Mouse (Mus musculus): ENCODE results near the gene 1700020N01Rik.

Gene 1700020N01Rik

GRCm38 (mm10) chr10:21592896-21593380 lies at the start of gene 1700020N01Rik:
1700020N01Rik (plus strand) TSS chr10:21593145.
- DNase-seq, result no peak

GRCm38 (mm10) chr10:21543576-21544278 lies 49.2 kb upstream of the 1700020N01Rik start:
- DNase-seq, result no peak

- DNase-seq, result no peak
Measured at GRCm38 (mm10) chr10:21544721-21545120, 48.2 kb upstream of the 1700020N01Rik start.

- DNase-seq, result peak; percentile 46 to 74
Measured at GRCm38 (mm10) chr10:21545446-21545845, 47.5 kb upstream of the 1700020N01Rik start.

DNA sequence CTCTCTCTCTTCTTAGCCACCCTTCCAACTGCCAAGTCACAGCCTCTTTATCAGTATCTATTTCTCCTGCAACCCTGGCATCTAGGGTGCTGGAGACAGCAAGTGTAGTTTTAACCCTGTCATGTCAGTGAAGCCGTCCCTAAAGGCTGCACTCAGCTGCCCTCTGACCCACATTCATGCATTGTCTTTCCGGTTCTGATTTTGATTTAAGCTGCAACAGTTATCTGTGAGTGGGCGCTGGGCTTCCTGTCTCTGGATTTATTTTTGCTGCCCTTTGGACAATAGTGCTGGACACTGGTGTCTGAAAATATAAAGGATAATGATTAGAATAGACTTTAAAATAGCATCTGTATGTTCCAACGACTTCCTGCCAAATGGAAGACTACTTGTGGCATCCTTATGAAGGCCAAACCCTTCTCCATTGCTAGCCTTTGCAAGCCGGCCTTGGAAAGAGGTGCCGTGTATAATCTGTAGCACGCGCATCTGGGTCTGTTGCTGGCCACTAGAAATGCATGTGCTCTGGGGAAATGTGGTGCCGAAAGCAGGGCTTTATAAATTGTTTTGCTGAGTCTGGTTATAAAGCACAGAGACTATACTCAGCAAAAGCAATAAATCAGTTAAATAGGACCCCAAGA lies 44.0 kb upstream of the 1700020N01Rik start:
- no peak for DNase-seq

GRCm38 (mm10) chr10:21552967-21553682 lies 39.8 kb upstream of the 1700020N01Rik start:
- DNase-seq, result peak; percentile 73 to 91

DNA sequence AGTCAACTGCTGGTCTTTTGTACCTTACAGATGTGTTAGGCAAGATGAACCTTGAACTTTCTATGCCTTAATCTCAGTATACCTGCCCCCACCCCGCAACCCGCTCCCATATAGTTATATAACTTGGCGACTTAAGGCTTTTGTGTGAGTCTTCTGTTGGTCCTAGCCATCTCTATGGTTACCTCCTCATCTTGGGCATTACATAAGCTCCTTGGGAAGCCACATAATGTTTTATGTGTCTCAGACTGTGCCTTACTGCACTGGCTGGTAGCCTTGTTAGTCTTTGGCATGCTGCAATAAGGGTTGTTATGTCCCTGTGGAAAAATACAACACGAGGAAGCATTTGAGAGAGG lies 39.3 kb upstream of the 1700020N01Rik start:
- no peak for DNase-seq

- peak; percentile 40 to 45 for DNase-seq
Measured at GRCm38 (mm10) chr10:21554896-21555580, 37.9 kb upstream of the 1700020N01Rik start.

- peak; percentile 45 to 55 for DNase-seq
Measured at GRCm38 (mm10) chr10:21559769-21560168, 33.2 kb upstream of the 1700020N01Rik start.

GRCm38 (mm10) chr10:21561181-21561580 lies 31.8 kb upstream of the 1700020N01Rik start:
- DNase-seq, result no peak

DNA sequence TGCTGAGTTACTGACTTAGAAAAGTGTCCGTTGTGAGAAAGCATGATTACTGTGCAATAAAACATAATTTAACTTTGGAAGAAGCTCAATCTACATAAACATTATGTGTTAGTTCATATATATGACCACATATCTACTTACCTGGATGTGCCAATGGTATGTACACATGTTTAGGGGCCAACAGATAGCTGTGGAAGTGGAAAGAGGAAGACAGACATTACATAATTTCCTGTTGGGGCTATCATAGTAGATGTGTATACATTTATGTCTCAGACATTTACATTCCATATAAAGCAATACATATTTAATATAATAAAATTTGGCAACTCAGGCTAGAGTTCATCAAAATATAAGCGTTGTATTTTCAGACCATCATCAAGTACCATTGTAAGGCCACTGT lies 29.5 kb upstream of the 1700020N01Rik start:
- no peak for DNase-seq

- no peak for DNase-seq
Measured at GRCm38 (mm10) chr10:21564189-21564588, 28.8 kb upstream of the 1700020N01Rik start.

- DNase-seq, result no peak
Measured at GRCm38 (mm10) chr10:21566074-21566473, 26.9 kb upstream of the 1700020N01Rik start.

- peak; percentile 81 to 86 for DNase-seq
Measured at GRCm38 (mm10) chr10:21571615-21572014, 21.3 kb upstream of the 1700020N01Rik start.

DNA sequence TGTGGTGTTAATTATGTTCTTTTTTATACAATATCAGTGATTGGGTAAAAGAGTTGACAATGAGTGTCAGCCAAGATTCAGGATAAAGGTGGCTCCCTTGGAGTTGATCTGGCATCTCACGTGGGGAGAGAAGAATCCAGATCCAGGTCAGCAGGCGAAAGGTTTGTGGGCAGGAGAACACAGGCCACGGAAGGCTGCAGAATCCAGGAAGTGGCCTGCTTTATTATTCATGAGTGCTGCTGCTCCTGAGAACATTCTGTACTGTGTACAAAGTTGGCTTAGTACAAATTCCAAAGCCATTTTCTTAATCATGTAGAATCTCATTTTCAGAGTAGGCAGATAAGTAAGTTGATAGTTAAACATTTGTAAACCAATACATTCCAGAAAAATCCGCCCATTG lies 19.2 kb upstream of the 1700020N01Rik start:
- DNase-seq, result peak; percentile 79 to 91

- no peak for DNase-seq
Measured at GRCm38 (mm10) chr10:21575806-21576378, 17.1 kb upstream of the 1700020N01Rik start.

- DNase-seq, result no peak
Measured at GRCm38 (mm10) chr10:21577798-21578197, 15.1 kb upstream of the 1700020N01Rik start.

DNA sequence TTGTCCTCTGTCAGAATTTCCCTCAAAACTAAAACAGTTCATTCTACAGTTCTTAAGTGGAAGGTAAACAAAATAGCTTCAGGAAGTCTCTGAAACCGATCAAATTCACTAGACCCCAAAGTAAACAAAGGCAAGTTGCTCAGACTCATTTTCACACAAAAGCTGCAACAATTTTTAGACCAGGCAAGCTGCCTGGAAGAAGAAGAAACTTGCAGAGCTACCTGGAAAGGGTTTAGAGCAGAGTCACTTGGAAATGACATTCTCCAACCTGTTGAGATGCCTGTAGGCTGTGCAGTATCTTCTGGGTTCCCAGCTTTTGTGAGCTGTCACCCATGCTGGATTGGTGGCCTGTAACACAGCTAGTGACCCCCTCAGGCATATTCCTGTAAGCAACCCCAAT lies 11.4 kb upstream of the 1700020N01Rik start:
- no peak for DNase-seq

DNA sequence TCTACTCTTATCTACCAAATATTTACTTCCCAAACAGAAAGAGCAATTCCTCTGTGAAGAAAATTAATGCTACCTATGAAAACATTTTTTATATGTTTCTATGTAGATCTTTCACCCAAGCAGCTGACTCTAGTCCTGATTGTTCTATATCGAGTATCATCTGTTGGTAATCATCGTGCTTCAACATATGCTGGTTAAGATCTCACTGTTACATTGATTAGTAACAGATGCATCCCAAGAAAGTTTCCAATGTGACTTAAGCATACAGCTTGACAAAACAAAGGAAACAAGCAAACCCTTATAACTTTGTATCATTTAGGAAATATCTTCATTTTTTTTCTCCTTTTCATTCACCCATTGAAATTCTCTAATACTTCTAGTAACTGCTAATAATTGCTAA lies 5.9 kb upstream of the 1700020N01Rik start:
- DNase-seq, result no peak

DNA sequence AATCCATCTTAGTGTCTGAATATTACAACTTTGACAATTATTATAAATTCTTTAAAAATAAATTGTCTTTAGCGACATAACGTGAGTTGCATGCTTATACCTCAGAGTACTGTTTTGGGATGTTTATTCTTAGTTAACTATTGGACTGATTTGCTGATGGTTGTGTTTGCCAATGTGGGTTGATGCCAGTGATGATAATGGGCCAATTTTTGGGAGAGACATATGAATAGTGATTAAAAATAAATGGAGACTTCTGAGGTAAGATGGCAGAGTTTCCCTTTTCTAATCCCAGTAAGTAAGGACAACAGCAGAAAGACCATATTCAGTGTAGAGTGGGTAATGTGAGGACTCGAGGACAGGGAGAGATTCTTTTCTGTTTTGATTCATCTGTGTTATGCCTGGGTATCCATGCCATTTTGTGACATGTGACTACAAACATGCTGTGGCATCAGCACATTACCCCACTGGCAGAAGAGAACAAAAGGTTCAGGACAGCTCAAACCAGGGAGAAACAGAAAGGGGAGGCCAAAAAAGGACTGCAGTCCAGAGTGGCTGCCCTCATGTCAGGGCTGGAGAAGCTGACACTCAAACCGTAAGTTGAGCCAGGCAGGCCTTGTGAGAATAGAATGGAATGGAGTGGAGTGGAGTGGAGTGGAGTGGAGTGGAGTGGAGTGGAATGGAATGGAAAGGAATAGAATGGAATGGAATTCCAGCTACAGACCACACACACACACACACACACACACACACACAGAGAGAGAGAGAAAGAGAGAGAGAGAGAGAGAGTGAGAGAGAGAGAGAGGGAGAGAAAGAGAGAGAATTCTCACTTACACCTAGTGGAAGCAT lies 4.7 kb upstream of the 1700020N01Rik start:
- DNase-seq, result no peak

DNA sequence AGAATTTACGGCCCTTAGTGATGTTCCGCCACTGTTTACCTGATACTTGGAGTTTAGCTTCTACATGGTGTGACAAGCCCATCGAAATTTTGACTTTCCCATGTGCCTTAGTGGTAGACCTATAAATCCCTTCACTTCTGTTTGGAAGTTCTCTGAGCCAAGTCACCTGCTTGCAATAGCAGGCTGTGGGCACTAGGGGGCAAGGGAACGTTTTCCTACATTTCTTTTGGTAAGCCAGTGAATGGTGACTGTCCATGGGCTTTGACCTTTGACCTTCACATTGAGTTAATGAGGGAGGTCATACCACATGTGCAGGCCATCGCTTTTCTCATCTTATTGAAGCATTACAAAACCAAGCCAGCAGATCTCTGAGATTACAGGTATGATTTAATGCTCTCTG lies 8.0 kb downstream of the 1700020N01Rik start:
- DNase-seq, result peak; percentile 77 to 84

DNA sequence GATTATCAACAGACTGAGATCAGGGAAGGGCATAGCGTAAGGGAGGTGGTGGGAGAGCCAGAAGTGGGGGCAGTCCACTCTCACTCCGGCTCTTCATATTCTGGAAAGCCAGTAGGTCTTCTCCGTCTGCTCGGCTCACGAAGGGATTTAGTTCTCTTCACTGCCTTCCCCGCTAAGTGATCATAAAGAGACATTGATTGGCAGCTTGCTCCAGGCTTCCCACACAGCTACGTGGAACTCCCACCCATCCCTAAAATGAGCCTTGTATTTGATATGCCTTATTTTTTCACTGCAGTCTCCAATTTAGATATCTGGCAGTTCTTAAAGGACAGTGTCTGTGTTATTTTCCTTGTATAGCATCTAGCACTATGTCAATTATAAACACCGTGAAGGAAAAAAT lies 11.5 kb downstream of the 1700020N01Rik start:
- DNase-seq, result no peak

Data from kidney, adult 8-10 months (tissue).